Mouse (Mus musculus) kidney, adult 2 months (tissue): Measurements from ENCODE around the gene Kdm5b.

Source experiments
- CTCF ChIP-seq: fragments of 200-500 bp; conservative IDR thresholded peaks from 2 replicates; pipeline ENCODE4 v1.5.1; 2011; ENCODE audit warnings: low read depth, mild to moderate bottlenecking, control low read depth, low read length, moderate library complexity, mixed read lengths; ENCODE audit not compliant: insufficient read depth, insufficient read length
- POLR2A ChIP-seq: fragments of 200-500 bp; IDR thresholded peaks from one replicate; pipeline ENCODE4 v1.6.1; 2011; ENCODE audit warnings: low read depth, low read length, control low read depth

GRCm38 (mm10) chr1:134535054-134535453 lies 24.9 kb upstream of the Kdm5b start:
- TF ChIP-seq POLR2A, result no peak
- no peak for TF ChIP-seq CTCF
